Mouse (Mus musculus): ENCODE measurements around the gene 4930402F06Rik. TPM values are rescaled to one million over a fixed set of nuclear protein-coding genes. Genes with fewer than 3 reads are reported as not detected.
A peak's percentile ranks its signal among the peaks of the same experiment; 100 is the strongest.

4930402F06Rik gene
- polyA plus RNA-seq, 1 experiment: not detected

DNA sequence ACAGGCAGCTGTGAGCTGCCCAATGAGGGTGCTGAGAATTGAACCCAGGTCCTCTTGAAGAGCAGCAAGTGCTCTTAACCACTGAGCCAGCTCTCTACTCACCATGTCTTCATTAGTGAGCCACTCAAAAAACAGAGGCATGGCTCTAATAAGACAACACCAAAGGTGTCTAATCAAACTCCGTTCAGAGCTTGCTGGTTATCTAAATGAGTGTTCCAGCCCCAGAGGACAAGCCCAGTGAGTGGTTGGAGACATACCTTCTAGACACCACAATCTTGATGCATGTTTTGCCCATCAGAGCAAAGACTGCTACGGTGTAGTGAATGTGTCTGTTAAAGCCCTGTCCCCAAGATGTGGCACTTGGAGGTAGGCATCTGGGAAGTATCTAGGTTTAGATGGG is 22.7 kb upstream of the 4930402F06Rik start:
- WGBS: 99% methylated on average over 2 of the region's 2 CpGs
- DNase-seq (ENCODE audit: low read depth, low spot score): no peak

DNA sequence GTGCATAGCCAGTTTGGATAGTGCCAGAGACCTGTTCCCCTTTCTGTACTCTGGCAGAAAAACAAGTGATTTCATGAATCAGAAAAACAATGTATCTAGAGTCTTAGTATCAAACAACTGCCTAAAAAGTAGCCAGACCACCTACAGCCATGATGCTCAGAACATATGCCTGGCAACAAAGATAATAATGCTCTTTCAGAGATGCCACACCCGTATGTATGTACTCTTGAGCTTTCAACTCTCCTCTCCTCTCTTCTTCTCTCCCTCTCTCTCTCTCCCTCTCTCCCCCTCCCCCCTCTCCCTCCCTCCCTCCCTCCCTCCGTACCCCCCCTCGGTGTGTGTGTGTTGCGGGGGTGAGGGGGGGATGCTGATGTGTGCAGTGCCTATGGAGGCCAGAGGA is 22.3 kb upstream of the 4930402F06Rik start:
- no peak for DNase-seq (ENCODE audit: low read depth, low spot score)
- WGBS: 85% methylated on average over 4 of the region's 4 CpGs

DNA sequence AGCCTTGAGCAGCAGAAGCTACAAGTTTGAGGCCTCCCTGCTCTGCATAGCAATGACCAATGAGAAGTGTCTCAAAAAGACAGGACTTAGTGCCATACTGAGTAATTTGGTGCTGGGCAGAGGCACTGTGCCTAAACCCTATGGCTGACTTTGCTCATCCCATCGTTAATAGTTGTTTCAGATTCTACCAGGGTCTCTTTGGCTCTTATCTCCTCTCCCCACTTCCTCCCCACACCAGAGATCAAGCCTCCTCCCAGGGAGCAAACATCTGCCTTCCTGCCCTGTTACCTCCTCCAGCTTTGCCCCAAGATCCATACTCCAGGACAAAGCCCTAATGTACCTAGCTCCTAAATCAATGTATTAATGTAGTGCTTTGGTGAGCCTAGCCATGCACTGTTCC is 20.3 kb upstream of the 4930402F06Rik start:
- DNase-seq (ENCODE audit: low read depth, low spot score): no peak
- 63% methylated on average over 1 of the region's 1 CpGs for WGBS

DNA sequence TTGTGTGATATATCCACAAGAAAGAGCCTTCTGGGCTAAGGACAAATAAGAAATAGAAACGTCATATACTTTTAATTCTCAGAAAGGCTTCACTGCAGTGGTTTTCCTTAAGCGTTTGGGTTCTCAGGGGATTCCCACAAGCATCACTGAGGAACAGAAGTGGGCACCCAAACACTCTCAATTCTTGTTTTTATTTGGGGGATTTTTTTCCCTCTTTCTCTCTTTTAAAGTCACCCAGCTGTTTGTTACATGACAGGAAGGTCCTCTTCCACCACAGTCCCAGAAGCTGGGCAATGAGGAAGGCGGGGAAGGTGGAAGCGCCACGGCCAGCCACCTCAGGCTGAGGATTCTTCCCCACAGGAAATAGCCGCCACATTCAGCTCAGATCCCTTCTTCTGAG is 19.5 kb upstream of the 4930402F06Rik start:
- no peak for DNase-seq (ENCODE audit: low read depth, low spot score)
- WGBS: 69% methylated on average over 6 of the region's 6 CpGs

DNA sequence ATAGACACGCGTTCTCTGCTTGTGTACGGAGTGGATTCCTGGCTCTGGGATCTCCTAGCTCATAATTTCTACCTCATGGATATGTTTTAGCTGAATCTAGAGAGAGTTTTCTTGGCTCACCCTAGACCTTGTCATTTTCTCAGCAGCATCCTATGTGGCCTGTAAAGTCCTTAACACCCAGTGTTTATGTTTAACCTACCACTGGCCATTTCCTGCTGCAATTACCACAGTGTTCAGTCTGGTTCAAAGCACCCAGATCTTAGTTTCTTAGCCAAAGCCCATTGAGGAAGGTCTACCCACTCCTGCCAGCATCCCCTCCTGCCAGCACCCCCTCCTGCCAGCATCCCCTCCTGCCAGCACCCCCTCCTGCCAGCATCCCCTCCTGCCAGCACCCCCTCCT is 15.8 kb upstream of the 4930402F06Rik start:
- DNase-seq (ENCODE audit: low read depth, low spot score): no peak
- WGBS: 94% methylated on average over 3 of the region's 3 CpGs

DNA sequence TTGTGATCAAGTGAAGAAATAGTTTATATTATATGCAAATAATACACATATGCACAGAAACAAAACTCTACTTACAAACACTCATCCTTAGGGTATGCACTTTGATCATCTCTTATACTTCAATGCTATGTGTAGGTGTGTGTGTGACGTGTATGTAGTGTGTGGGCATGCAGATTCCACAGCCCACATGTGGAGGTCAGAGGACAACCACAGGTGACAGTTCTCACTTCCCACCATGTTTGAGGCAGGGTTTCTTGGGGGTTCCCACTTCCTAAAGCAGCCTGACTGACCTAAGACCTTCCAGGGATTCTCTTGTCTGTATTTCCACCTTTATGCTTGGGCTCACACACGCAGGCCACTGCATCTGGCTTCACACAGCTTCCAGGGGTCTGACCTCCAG is 15.3 kb upstream of the 4930402F06Rik start:
- WGBS: 77% methylated on average over 2 of the region's 2 CpGs

DNA sequence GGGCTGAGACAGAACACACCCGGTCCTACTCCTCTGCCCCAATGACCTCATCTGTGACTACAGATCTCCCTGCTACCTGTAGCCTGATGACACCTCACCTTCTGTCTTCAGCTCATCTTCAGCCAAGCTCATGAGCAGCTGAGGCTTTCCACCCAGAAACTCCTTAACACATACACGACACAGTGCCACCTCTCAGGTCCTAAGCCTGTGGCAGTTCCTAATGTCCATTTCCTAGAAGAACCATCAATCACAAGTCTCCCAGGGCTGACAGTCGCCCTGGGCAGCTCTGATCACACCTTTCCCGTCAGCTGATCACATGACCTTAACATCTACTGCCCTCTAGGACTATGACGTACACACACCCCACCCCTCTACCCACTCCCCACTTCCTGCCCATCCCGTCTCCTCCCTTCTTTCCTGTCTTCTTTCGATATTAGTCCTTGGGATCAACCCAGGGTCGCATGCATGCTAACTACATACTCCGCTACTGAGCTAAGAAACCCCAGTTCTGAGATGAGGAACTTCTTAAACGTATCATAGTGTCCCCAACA is 14.7 kb upstream of the 4930402F06Rik start:
- no peak for DNase-seq (ENCODE audit: low read depth, low spot score)
- WGBS: 51% methylated on average over 10 of the region's 10 CpGs

More for the DNA sequence above, 15.3 kb upstream of the 4930402F06Rik start:
- DNase-seq (ENCODE audit: low read depth, low spot score): no peak

DNA sequence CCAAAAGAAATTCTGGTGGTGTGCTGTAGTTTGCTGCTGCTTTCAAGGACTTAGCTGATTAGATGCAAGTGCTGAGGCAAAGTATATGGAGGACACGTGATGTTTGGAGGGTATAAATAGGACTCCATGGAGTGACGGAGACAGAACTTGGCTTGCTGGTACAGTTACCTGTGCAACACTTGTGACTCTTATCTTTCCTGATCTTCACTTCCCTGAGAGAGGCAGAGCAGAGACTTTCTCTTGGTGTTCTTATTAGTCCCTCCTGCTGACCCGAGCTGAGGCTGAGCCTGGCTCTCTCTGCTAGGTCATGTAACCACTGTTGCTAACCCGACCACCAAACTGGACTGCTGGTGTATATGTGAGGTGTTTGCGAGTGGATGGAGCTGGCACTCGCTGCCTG is 12.5 kb upstream of the 4930402F06Rik start:
- WGBS: 87% methylated on average over 6 of the region's 6 CpGs
- DNase-seq (ENCODE audit: low read depth, low spot score): no peak

DNA sequence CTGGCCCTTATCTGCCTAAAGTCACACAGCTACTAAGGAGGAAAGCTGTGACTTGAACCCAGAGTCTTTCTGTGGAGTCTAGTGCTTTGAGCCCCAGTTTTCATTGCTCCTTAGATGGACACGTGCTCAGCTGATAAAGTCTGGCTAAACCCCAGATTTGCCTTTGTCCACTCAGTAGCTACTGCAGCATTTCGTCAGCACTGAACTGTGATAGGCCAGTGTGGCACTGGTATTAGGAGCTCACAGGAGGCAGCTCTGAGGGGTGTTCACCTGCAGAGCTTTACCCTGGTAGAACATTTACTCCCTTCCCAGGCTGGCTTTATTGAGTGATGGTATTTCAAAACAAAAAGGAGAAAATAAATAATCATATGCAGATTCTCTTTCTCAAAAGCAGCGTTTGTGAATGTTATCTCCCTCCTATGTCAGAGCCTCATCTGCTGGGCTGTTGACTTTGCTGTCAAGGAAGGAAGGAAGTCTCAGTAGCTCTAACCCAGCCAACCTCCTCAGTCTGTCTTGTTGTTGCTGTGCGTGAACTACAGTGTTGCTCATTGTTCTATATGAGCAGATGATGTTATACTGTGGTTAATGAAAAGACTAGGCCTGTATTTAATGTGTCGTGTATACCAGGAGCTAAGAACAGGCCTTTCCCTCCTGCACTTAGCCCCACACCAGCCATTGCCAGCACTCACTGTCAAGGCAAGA is 11.6 kb upstream of the 4930402F06Rik start:
- WGBS: 70% methylated on average over 5 of the region's 5 CpGs
- no peak for DNase-seq (ENCODE audit: low read depth, low spot score)

DNA sequence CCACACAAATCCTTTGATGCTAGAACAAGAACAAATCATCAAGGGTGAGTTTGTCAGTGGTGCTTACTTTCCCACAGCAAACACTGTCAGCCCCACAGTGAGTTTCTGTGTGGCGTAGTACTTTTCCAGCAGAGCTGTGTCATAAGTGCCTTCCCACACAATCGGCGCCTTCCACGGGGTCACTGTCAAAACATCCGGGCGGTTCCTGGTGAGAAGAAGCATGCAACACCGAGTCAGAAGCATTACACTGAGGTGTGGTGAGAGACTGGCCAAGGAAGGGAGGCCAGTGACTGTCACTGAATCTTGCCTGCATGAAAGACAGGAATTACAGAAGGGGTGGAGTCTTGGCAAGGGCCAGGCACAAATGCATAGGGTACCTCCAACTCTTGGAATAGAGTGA is 10.9 kb upstream of the 4930402F06Rik start:
- no peak for DNase-seq (ENCODE audit: low read depth, low spot score)
- 57% methylated on average over 7 of the region's 7 CpGs for WGBS

DNA sequence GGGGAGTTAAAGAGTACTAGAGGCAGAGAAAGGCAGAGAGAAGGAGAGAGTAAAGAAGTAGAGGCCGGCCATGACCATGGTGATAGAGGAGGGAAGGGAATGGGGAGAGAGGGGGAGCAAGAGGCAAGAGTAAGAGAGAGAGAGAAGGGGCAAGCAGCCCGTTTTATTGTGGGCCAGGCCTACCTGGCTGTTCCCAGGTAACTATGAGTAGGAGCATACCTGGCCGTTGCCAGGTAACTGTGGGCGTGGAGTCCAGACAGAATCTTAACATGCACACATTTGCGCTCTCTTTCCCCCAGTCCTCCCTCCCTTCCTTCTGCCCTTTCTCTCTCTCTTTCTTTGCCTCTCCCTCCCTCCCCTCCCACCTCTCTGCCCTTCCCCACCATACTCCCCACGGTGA is 10.3 kb upstream of the 4930402F06Rik start:
- WGBS: 39% methylated on average over 6 of the region's 6 CpGs
- no peak for DNase-seq (ENCODE audit: low read depth, low spot score)

DNA sequence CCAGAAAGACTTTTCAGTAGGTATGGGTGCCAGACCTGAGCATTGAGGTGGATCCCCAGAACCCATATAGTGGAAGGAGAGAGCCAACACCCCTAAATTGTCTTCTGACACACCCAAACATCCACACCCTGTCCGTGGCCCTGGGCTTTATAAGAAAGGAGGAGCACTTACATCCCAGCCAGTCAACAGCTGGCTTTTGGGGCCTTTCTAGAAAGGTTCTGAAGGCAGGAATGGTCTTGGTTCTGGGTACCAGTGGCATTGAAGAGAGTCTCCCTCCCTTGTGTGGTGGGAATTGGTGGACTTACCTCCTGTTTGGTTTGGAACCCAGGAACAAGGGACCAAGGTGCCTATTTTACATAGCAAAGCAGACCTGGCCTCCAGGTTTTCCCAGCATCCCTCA is 9.6 kb upstream of the 4930402F06Rik start:
- DNase-seq (ENCODE audit: low read depth, low spot score): no peak
- 7% methylated on average over 1 of the region's 1 CpGs for WGBS

DNA sequence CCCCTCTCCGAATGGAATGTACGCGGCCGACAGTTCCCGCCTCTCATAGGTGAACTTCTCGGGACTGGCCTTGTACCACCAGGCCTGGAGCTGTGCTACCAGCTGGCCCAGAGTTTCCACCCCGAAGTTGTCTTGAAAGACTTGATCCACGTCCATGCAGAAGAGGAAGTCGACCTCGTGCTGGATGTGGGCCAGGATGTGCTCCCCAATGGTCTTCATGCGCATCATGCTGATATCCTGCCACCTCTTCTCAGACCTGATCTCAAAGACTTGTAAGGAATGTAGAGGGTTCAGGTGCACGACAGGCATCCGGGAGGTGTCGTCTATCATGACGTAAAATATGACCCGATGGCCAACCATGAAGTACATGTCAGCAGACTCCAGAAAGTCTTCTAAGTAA is 5.4 kb upstream of the 4930402F06Rik start:
- WGBS: 86% methylated on average over 16 of the region's 16 CpGs
- no peak for DNase-seq (ENCODE audit: low read depth, low spot score)

DNA sequence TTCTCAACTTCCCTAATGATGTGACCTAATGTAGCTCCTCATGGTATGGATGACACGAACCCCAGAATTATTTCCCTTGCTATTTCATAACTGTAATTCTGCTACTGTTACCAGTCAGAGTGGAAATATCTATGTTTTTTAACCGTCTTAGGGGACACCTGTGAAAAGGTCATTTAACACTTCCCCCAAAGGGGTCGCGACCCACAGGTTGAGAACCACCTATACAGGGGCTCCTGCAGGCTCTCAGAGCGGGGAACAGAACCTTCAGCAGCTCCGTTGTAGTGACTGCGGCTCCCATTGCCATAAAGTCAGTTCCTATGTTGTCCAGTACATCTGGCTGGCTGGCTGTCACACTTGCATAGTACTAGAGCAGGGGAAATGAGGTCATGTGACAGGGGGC is 3.8 kb upstream of the 4930402F06Rik start:
- whole genome bisulfite sequencing: 84% methylated on average over 7 of the region's 7 CpGs
- DNase-seq (ENCODE audit: low read depth, low spot score): no peak

DNA sequence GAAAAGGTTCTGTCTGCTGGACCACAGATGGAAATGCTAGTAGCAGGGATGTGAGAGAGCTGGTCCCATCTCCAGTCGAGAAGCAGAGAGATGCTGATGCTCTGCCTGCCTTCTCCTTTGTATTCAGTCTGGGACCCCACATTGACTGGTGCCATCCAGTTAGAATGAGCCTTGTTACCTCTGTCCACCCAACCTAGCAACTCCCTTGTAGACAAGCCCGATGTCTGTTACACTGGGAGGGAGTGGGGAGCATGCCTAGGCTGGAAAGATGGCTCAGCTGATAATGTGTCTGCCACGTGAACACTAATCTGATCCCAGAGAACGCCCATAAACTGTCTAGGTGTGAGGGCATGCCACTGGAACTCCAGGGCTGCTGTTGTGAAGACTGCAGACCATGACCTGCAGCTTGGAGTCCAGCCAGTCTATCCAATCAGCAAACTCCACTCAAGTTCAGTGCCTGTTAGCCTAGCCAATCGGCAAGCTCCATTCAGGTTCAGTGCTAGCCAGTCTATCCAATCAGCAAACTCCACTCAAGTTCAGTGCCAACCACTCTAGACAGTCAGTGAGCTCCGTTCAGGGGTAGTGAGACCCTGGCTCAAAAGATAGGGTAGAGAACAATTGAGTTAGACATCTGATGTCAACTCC is 1.3 kb upstream of the 4930402F06Rik start:
- DNase-seq (ENCODE audit: low read depth, low spot score): no peak
- 60% methylated on average over 6 of the region's 6 CpGs for WGBS

DNA sequence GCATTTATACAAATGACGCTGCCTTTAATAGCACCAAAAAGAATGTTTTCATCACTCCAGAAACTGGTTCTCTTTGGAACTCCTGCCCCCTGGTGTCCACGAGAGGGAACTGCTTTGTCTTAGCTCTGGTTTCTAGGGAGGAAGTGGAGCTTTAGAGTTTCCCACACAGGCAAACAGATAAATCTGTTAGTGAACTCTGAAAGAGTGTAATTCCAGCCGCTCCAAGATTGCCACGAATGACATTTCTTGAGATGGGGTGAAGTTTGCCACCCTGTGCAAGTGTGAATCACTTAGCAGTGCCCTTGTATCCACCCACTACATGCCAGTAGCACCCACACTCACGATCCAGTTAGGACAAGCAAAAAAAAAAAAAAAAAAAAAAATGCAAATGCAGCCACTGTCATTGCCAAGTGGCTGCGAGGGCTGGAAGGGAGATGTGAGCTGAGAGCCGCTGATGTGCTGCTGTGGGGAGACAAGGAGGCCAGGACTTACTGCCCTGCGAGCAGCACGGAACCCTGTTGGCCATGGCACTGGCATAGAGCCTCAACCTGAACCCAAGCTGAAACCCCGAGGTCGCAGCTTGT is 707 bp upstream of the 4930402F06Rik start:
- WGBS: 37% methylated on average over 11 of the region's 11 CpGs
- DNase-seq (ENCODE audit: low read depth, low spot score): peak; percentile 11

DNA sequence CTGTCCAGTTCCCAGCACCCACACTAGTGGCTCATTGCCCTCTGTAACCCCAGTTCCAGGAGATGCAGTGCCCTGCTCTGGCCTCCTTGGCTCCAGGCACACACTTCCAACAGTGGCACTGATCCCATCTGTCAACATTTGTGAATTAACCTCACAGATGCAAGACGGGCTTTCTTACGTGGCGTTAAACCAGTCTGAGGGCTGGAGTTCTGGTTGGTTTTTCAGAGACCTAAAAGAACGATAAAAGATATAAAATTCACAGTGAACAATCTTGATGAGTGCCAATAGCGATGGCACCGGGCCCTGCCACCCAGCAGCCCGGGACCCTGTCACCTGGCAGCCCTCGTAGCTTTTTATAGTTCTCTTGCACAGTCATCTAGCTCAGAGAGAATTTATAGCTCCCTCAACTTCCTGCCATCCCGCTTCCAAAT is 11.5 kb downstream of the 4930402F06Rik start:
- DNase-seq (ENCODE audit: low read depth, low spot score): no peak
- WGBS: 18% methylated on average over 9 of the region's 9 CpGs

DNA sequence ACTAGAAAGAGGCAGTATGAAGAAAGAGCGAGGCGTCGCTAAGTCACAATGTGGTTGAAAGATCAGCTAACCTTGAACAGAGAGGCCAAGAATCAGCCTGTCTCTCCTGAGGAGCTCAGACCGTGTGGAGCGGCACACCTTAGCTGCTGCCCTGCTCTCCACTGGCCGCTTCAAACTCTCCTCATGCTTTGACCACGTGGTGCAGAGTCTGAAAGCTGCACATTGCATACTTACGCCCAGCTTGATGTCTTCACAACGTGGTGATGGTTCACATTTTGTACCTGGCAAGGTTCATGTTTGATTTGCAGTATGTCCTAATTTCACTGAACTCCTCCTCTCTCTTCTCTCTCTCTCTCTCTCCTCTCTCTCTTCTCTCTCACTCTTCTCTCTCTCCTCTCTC is 17.7 kb downstream of the 4930402F06Rik start:
- no peak for DNase-seq (ENCODE audit: low read depth, low spot score)
- WGBS: 54% methylated on average over 9 of the region's 9 CpGs

DNA sequence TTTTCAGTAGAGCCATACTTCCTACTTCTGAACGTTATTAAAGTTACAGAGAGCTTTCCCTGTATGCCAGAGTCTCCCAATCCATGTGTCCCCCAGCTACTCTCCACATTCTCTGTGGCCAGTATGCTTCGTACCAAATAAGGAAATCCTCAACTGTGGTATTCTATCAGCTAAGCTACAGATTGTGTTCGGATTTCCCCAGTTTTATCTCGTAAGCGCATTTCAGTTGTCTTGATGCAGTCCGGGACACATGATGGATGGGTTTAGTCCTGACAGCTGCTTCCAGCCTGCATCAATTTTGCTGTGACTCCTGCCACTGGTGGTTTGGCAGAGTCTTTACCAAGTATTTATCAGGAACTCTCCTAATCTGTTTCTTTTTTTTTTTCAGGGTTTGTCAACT is 19.4 kb downstream of the 4930402F06Rik start:
- no peak for DNase-seq (ENCODE audit: low read depth, low spot score)
- WGBS: 54% methylated on average over 6 of the region's 6 CpGs

DNA sequence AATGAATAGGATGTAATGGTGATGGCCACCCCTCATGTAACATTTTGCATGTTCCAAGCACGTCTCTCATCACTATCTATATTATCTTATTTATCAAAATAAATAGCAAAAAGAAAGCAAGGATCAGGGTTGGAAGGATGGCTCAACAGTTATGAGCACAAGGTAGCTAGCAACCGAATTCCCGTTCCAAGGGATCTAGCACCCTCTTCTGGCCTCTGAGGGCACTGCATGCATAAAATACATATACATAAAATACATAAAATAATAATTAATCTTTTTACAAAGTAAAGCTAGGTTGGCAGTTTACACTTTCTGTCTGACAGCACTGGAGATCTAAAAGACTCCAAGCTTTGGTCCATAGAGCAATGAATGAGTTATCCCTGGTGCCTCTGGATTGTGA is 24.0 kb downstream of the 4930402F06Rik start:
- 28% methylated on average over 3 of the region's 3 CpGs for WGBS
- no peak for DNase-seq (ENCODE audit: low read depth, low spot score)

DNA sequence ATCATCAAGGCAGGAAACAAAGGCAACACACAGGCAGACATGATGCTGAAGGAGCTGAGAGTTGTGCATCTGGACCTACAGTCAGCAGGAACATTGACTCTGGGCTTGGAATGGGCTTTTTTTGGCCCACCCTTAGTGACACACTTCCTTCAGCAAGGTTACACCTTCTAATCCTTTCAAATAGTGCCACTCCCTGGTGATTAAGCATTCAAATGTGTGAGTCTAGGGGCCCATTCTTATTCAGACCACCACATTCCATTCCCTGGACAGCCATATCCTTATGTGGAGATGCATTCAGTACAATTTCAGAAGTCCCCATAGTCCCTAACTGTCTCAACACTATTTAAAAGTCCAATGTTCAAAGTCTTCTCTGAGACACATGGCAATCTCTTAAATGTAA is 26.3 kb downstream of the 4930402F06Rik start:
- no peak for DNase-seq (ENCODE audit: low read depth, low spot score)

All from large intestine, adult 2 months (tissue).